In genomic region chr9:60480052-60480451, GRCm38 (mm10) we compare ENCODE assay signal across 10 mouse cellular contexts. TPM values are rescaled to one million over a fixed set of nuclear protein-coding genes. Genes with fewer than 3 reads are reported as not detected.
DNase-seq lines count a peak whose midpoint lies in the region; ATAC-seq and TF ChIP-seq lines count a peak whose summit lies in the region.
"Had no signal": no experiment of that assay in that cellular context is flagged by ENCODE, and none has a peak within 500 bp of the region (broad histone marks: within the 10 kb centered on the region; RNA-seq: fewer than 3 reads in every experiment).

No protein-coding gene starts in this region.

- WGBS in stomach, embryonic 15.5 days, result 34% methylated on average over 3 of the region's 3 CpGs
- WGBS in stomach, postnatal 0 days, result 48% methylated on average over 3 of the region's 3 CpGs

- no peak for TF ChIP-seq CTCF in stomach, postnatal 0 days (IDR thresholded peaks at IDR 0.05; ENCODE audit: low read depth)

- TF ChIP-seq EP300 in stomach, postnatal 0 days (optimal IDR thresholded peaks at IDR 0.05), result no peak

- no peak overlapping the region for H3K4me3 ChIP-seq in stomach, embryonic 15.5 days (replicated peaks)
- no peak overlapping the region for H3K4me3 ChIP-seq in stomach, postnatal 0 days (ENCODE audit: low read depth, low read length)
- H3K4me3 ChIP-seq: liver, embryonic 15.5 days had no signal

- H3K9ac ChIP-seq in stomach, embryonic 15.5 days, result no peak overlapping the region
- H3K9ac ChIP-seq in stomach, postnatal 0 days (ENCODE audit: low read length), result no peak overlapping the region
- H3K9ac ChIP-seq: liver, embryonic 15.5 days had no signal

- H3K4me2 ChIP-seq in stomach, embryonic 15.5 days, result no peak overlapping the region
- H3K4me2 ChIP-seq in stomach, postnatal 0 days (replicated peaks; ENCODE audit: low read depth), result no peak overlapping the region
- H3K4me2 ChIP-seq: liver, embryonic 15.5 days had no signal

- no peaks in the 10 kb centered on the region for H3K27me3 ChIP-seq in stomach, embryonic 15.5 days (replicated peaks)
- H3K27me3 ChIP-seq in stomach, postnatal 0 days (ENCODE audit: control insufficient read depth, insufficient read depth, low read length), result no peaks in the 10 kb centered on the region

- no peaks in the 10 kb centered on the region for H3K36me3 ChIP-seq in stomach, embryonic 15.5 days
- H3K36me3 ChIP-seq in stomach, postnatal 0 days (ENCODE audit: control insufficient read depth, insufficient read depth, low read length), result no peaks in the 10 kb centered on the region
- H3K36me3 ChIP-seq: G1E; liver, embryonic 15.5 days had no signal

- ATAC-seq in stomach, embryonic 15.5 days (ENCODE audit: insufficient read depth, low FRiP score, low read depth), result no peak
- no peak for ATAC-seq in stomach, postnatal 0 days (ENCODE audit: low FRiP score, low TSS enrichment)

- peak overlapping the region; percentile 35; the same call in 1 of the 2 replicates for H3K27ac ChIP-seq in stomach, embryonic 15.5 days
- no peak overlapping the region for H3K27ac ChIP-seq in stomach, postnatal 0 days (replicated peaks)
- H3K27ac ChIP-seq: liver, embryonic 15.5 days had no signal

- no peaks in the 10 kb centered on the region for H3K9me3 ChIP-seq in stomach, embryonic 15.5 days
- H3K9me3 ChIP-seq in stomach, postnatal 0 days (ENCODE audit: control insufficient read depth, low read length), result no peaks in the 10 kb centered on the region
- H3K9me3 ChIP-seq: G1E; liver, embryonic 15.5 days had no signal

- DNase-seq in heart, postnatal 4 days, result peak; percentile 34
- no peak for DNase-seq in heart, postnatal 36 days
- no peak for DNase-seq in stomach, postnatal 0 days (ENCODE audit: low spot score)
- DNase-seq in left cerebral cortex, postnatal 14 days (ENCODE audit: low spot score in 2 of 2), result peak; percentile 12 to 62
- DNase-seq in urinary bladder, postnatal 4 days (ENCODE audit: low spot score in 2 of 2), result no peak
- no peak for DNase-seq in kidney, adult 18-20 months
- DNase-seq: retina, postnatal 1 day had no signal

- intact Hi-C loops in heart, postnatal 36 days (cut with DNase I), result no loop called here
- intact Hi-C loops in left cerebral cortex, postnatal 14 days (cut with DNase I), result no loop called here

- peaks cover 19% of the 10 kb centered on the region; the same call in 1 of the 2 replicates for H3K4me1 ChIP-seq in stomach, embryonic 15.5 days
- peaks cover 9% of the 10 kb centered on the region for H3K4me1 ChIP-seq in stomach, postnatal 0 days (replicated peaks; ENCODE audit: control insufficient read depth, insufficient read depth)

RNA-seq across cellular contexts. Expression of gene Thsd4, which starts 41.8 kb away (rescaled TPM):
- 10 to 100 TPM; 21.7 to 24.1 TPM for total RNA-seq in heart, postnatal 4 days (2021)
- total RNA-seq in heart, postnatal 36 days (2021), result 1 to 10 TPM; 5.4 to 6.6 TPM
- 21.1 and 22.2 TPM in 2 replicates for polyA plus RNA-seq in stomach, embryonic 15.5 days (2015; fragmentation: Nextera tagmentation; extraction: Ambion mirVana)
- polyA plus RNA-seq in stomach, postnatal 0 days (2015; fragmentation: Nextera tagmentation; extraction: Ambion mirVana), result 9.6 and 10.7 TPM in 2 replicates
- total RNA-seq in left cerebral cortex, postnatal 14 days (2021), result 1 to 10 TPM; 7.5 to 8.9 TPM

Comparison
In these comparisons a context has a peak if more than half of its experiments do, and no peak if none do; other contexts are left out.
1. DNase-seq: peak in heart, postnatal 4 days (single experiment) and left cerebral cortex, postnatal 14 days (2 of 2); none in heart, postnatal 36 days (0 of 2), stomach, postnatal 0 days (single experiment), urinary bladder, postnatal 4 days (0 of 2) and kidney, adult 18-20 months (single experiment).